Mouse (Mus musculus) heart, adult 9 months (tissue): ENCODE measurements at regions not wholly inside any gene's neighbourhood (a gene's known extent, or its start where the extent isn't known, plus 50 kb on each side); places are given as distances from the start of the nearest gene placed in this dataset.

Experiments
- DNase-seq, 2 experiments: peaks; one replicate each; pipeline ENCODE4 v3.0.0; 2022; ENCODE audit warnings: low spot score in 2 of 2

DNA sequence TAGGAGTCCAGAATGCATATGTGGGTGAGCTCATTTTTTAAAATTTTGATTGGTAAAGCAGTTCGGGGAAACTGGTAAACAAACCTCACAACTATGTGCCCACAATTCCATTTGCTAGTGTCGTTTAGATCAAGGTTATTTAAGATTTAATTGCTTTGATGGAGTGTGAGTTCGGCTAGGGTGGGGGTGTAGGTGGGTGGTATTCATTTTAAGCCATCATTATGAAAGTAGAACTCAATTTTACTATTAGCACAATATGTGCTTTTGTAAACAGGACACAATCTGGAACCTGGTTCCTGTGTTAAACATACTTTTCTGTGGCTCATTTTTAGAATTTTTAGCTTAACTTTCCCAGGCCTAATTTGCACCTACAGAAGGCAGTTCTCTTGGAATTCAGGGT lies 86.5 kb downstream of the Kcna4 start:
- DNase-seq, result no peak

- DNase-seq, result no peak
Measured at GRCm38 (mm10) chr2:107392821-107393220, 102.4 kb downstream of the Kcna4 start.

DNA sequence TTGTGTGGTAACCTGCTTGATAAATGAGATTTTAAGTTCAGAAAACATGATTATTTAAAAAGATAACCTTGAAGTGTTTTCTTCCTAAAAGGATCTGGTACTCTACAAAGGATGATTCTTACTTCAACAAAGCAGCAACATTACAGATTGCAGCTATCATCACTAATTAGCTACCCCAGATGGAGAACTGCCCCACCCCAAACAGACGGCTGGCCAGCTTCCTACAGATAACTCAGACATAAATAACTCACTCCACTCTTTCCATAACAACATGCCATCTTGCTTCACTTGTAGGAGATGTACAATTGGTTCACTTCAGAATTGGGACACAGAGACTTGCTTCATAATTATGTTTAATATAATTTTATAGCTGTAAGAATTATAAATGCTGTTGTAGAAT lies 110.0 kb downstream of the Kcna4 start:
- DNase-seq, result peak in 1 of 2 experiments; percentile 10
